Mouse (Mus musculus): ENCODE measurements around the gene Vtn. TPM values are rescaled to one million over a fixed set of nuclear protein-coding genes. Genes with fewer than 3 reads are reported as not detected.
"Not testable (repeated sequence)": the region's sequence is repeated elsewhere in the genome, so short reads cannot be mapped to it uniquely, and the experiment has no call there.

The Vtn gene
- total RNA-seq, 4 experiments from 2014 or later, result 5.7 to 11.1 (median 6.7) TPM

DNA sequence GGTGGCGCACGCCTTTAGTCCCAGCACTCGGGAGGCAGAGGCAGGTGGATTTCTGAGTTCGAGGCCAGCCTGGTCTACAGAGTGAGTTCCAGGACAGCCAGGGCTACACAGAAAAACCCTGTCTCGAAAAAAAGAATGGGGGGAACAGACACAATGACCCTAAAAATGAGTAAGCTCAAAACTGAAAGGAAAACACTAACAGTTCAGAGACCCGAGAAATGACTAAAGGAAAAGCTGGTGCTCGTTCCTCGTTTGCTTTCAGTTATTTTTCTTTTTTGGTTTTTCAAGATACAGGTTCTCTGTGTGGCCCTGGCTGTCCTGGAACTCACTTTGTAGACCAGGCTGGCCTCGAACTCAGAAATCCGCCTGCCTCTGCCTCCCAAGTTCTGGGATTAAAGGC lies 32.6 kb downstream of the Vtn start:
- DNase-seq (ENCODE audit: low spot score in 2 of 2), result not testable (repeated sequence)

DNA sequence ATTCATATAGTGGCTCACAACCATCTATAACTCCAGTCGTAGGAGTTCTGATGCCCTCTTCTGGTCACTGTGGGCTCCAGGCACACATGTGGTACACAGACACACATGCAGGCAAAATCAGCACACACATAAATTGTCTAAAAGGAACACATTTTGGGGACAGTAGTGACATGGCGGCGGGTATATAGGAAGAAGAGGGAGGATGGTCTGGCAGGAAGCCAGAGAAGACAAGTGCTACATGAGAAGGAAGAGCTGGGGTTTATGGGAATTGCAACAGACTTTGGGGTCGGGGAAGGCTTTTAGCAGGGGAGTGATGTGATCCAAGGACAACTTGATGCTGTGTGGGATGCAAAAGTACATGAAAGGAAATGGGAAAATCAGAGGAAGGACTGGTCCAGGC lies 35.6 kb downstream of the Vtn start:
- DNase-seq (ENCODE audit: low spot score in 2 of 2), result no peak

DNA sequence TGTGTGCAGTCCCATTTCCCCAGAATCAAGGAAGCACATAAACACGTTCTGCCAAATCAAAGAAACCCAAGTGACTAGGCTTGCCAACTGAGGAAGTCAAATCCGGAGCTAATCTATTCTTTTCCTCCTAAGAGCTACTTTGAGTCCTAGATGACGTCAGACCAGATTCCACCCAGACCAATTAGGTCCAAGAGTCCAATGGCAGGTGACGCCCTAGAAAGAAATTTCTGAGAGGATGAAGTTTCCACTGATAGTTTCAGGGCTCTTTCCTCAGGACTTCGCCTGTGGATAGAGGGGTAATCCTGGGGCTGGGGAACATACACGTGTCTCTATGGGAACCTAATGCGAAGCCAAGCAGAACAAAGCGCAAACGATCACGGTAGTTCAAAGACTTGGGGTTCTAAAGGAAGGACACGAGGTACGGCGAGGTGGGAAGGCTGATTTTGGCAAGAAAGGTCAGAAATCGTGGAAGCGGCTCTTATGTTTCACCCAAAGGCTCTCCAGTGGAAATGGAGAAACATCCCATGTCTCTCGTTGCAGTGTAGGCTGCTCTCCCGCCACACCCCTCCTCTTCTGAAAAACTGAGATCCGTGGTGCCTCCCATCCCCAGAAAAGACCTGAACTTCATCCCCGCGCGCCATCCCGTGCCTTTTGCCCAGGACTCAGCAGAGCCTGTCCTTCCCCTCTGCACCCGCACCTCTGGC lies 36.6 kb downstream of the Vtn start:
- DNase-seq (ENCODE audit: low spot score in 2 of 2), result no peak

DNA sequence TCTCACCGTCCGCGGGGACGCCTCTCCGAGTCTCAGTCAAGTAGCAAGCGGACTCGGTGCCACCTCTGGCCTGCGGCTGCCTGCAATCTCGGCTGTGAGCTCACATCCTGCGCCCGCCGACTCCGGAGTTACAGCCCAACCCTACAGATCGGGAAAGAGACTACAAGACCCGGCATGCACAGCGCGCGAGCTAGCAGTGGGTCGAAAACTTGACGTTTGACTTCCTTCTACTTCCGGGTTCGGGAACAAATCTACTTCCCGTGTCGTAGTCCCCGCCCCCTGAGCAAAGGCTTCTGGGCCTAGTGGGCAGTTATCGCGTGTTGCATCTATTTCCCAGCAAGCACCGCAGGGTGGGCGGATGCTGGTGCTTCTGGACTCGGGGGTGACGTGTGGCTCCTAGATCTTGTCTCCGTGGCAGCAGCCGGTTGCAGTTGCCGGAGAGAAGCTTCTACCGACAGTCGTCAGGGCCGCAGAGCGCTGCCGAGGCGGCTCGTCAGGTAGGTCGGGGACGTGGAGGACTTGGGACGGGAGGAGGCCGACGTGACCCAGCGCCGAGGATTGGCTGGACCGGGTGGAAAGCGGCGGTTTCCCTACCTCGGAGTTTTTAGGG lies 37.3 kb downstream of the Vtn start, which contains the start of the genes Tnfaip1 and Ift20:
Tnfaip1 (minus strand) TSS at position 253 of the 610 bp plus-strand sequence.
Ift20 (plus strand) TSS at position 282 of the 610 bp plus-strand sequence.
- peak; percentile 94 to 97 for DNase-seq (ENCODE audit: low spot score in 2 of 2)

DNA sequence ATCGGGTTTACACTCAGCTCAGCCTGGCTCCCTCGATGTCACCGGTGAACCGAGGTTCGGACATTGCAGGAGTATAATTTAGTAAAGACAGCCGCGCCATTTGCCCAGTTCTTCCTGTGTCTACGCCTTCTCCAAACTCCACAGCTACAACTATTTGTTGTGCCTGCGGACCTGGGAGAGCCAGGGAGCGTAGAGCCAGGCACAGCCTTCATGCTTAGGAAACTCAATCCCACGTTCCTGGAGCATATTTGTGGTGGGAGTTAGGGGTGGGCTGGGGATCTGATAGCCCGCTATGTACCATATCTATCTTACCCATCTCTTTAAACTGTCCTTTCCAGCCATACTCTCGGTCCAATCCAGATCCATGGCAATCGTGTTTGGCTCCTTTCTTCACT lies 37.8 kb downstream of the Vtn start:
- DNase-seq (ENCODE audit: low spot score in 2 of 2), result no peak

DNA sequence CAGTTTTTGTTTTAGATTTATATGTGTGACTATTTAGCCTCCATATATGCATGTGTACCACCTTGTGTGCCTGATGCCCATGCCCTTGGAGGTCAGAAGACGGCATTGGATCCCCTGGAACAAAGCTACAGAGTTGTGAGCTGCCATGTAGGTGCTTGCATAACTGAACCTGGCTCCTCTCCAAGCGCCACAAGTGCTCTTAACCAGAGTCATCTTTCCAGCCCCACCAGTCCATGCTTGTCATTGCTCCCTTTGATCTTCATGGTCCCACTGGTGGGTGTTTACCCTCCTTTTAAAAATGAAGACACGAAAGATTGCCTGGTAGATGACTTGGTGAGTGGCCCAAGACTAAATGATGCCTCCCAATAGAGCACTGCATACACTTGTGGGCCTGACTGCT lies 41.5 kb downstream of the Vtn start:
- no peak for DNase-seq (ENCODE audit: low spot score in 2 of 2)

DNA sequence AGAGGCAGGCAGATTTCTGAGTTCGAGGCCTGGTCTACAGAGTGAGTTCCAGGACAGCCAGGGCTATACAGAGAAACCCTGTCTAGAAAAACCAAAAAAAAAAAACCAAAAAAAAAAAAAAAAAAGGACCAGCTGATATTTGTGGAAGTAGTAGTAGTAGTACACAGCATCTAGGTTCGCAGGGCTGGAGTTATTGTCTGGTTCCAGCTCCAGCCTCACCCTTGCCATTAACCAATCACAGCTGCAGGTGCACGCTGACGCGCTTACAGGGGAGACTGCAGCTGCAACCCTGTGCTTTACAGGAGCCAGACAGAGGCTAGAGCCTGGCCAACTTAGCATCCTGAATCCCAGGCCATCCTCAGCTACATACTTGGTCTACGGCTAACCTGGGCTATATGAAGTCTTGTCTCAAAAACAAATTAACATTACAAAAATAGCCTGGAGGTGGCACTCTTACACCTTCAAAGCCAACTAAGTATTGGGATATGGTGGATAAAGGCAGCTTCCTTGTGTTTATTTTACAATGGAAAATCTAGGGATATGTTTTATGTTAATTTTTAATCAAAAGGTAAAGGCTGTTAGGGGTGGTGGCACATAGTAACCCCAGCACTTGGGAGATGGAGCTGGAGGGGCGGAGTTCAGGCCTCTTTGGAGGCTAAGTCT lies 45.7 kb downstream of the Vtn start:
- no peak for DNase-seq (ENCODE audit: low spot score in 2 of 2)

DNA sequence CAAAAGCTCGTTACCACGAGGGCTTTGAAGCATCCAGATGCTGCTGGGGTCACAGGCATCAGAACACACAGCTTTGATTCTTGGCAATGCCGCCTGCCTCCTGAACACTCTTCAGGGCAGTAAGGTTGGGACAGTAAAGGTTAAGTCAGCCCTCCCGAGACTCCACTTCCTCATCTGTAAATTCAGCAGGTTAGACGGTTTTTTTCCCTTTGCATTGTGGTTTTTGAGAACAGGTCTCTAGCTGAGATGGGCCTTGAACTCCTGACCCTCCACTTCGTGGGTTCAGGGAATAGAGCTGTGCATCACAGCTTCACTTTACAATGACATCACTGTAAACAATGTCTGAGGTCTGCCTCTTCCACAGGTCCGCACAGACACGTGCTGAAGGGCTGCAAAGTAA lies 46.3 kb downstream of the Vtn start:
- no peak for DNase-seq (ENCODE audit: low spot score in 2 of 2)

DNA sequence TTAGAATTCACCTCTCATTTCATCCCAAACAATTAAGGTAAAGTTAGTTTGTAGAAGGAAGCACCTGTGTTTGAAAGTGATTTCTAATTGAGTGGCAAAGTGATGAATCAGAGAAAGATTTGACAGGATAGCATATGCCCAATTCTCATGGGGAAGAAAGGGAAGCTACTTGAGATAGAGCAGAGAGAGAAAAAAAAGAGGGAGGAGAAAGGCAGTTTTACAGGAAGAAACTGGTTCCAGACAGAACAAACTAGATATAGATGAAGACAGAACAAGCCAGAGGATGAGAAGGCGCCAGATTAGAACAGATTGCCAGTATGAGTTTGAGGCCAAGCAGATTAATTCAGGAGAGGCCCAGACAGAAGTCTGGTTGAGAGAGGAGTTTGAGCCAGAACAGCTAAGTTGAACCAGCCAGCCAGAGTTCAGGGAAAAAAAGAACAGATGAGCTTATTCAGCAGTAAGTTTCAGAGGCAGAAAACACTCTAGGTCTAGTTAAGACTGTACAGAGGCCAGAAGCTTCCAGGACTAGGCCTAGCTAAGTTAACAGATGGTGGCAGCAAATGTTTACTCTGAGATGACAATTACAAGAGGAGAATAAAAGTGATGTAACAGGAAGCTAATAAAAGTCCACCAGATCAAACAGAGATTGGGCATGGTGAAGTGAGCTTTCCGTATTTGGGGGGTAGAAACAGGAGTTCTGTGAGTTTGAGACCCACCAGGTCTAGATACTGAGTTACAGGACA lies 49.0 kb downstream of the Vtn start:
- DNase-seq (ENCODE audit: low spot score in 2 of 2), result no peak

DNA sequence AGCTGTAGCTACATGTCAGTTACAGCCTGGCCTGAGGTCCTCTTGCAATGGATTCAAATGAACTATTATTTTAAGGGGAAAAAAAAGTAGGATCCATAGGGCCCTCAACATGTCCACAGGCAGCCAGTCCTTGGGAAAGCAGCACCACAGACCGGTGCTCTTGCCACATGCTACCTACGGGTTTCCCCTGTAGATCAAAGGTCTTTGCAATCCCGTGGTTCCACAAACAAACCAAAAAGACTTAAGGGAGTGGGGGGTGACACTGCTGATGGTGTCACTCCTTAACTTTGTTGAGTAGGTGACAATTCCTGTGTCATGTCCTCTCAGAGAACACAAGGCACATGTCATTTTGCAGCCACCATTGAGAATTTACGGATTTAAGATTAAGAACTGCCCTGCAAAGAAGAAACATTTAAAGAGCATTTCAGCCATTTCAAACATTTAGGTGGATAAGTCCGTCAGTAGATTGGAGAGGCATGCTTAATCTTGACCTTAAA lies 50.6 kb downstream of the Vtn start:
- DNase-seq (ENCODE audit: low spot score in 2 of 2), result no peak

DNA sequence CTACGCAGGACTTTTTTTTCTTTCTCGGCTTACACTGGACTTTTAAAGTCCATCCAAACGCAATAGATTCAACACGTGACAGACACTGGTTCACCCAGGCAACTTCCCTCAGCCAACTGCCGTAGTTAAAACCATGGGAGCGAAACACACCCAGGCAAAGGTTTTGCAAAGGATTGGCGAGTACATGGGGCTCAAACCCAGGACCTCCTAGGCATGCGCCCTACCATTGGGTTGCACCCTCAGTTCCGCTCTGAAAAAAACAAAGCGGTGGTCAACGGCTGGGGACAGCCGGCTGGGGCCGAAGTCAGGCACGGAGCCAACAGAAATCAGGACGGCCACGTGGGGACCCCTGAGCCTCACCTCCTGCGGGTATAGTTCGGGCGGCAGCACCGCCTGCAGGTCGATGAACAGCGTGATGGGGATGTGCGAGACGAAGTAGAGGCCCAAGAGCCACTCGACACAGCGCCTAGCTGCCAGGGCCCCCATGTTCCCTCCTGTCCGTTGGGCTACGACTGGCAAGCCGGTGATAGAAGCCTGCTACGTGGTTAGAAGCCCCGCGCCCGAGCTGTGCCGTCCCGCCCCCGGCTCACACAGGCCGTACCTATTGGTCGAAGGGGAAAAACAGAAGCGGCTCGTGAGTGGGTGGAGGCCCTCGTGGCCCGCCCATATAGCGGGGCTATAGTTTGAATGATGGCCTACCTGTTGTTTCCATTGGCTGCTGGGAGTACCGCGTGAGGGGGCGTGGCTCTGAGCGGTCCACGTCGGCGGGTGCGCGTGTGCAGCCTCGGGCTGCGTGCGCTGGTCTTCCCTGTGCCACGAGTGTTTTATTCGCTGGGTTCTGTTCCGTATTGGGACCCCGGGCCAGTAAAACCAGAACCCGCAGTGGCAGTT lies 51.5 kb downstream of the Vtn start, which contains the start of gene Tmem97:
Tmem97 (minus strand) TSS at position 610 of the 891 bp plus-strand sequence.
- DNase-seq (ENCODE audit: low spot score in 2 of 2), result peak; percentile 94 to 95

DNA sequence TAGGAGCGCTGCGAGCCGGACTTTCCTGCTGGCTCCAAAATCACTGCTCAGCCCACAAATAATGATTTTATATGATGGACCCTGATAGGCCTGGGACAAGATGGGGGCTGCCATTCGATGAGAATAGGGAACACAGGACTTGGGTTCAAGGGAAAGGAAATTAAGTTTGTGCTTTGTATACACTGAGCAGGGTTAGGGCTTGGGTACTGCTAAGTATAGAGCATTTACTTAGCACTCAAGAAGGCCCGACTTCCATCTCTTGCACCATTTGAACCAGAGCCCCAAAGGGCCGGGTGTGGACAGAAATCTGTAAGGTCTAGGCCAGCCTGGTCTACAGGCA lies 52.1 kb downstream of the Vtn start:
- no peak for DNase-seq (ENCODE audit: low spot score in 2 of 2)

Other genes with a start within 250 kb of the Vtn start
- 100 to 1,000 TPM; 211 to 289 (median 233) TPM for gene 2610507B11Rik, start 237.3 kb upstream of the Vtn start, total RNA-seq (2022)
- under 1 TPM; 0.13 to 0.49 (median 0.16) TPM for gene BC030499, start 208.2 kb upstream of the Vtn start, total RNA-seq (2022)
- gene Spag5, start 197.6 kb upstream of the Vtn start, total RNA-seq (2022), result 1 to 10 TPM; 2.2 to 2.8 (median 2.6) TPM
- gene Aldoc, start 176.1 kb upstream of the Vtn start, total RNA-seq (2022), result 1 to 10 TPM; 1.5 to 2.2 (median 1.7) TPM
- 10 to 100 TPM; 19.1 to 25.1 (median 21.3) TPM for gene Pigs, start 170.7 kb upstream of the Vtn start, total RNA-seq (2022)
- gene Unc119, start 155.6 kb upstream of the Vtn start, total RNA-seq (2022), result 10 to 100 TPM in 1 of 4 experiments, 1 to 10 TPM in 3; 5.3 to 14.9 (median 8.4) TPM
- gene Foxn1, start 112.5 kb upstream of the Vtn start, total RNA-seq (2022), result not detected
- not detected for gene Slc13a2, start 76.9 kb upstream of the Vtn start, total RNA-seq (2022)
- gene Slc46a1, start 33.4 kb upstream of the Vtn start, total RNA-seq (2022), result under 1 TPM; 0.47 to 0.56 (median 0.50) TPM
- gene Sarm1, start 1.3 kb upstream of the Vtn start, total RNA-seq (2022), result under 1 TPM; 0.40 to 0.77 (median 0.49) TPM
- not detected for gene Sebox, start 4.4 kb downstream of the Vtn start, total RNA-seq (2022)
- gene Tmem199, start 13.1 kb downstream of the Vtn start, total RNA-seq (2022), result 10 to 100 TPM; 11.0 to 16.0 (median 14.4) TPM
- gene Poldip2, start 13.1 kb downstream of the Vtn start, total RNA-seq (2022), result 100 to 1,000 TPM in 1 of 4 experiments, 10 to 100 TPM in 3; 95.0 to 105 (median 98.5) TPM
- 10 to 100 TPM; 44.2 to 54.5 (median 48.9) TPM for gene Tnfaip1, start 37.2 kb downstream of the Vtn start, total RNA-seq (2022)
- gene Ift20, start 37.3 kb downstream of the Vtn start, total RNA-seq (2022), result 10 to 100 TPM; 12.7 to 21.1 (median 17.3) TPM
- gene Tmem97, start 51.7 kb downstream of the Vtn start, total RNA-seq (2022), result 1 to 10 TPM; 1.2 to 1.6 (median 1.5) TPM
- 10 to 100 TPM in 1 of 4 experiments, 1 to 10 TPM in 3; 7.7 to 10.8 (median 8.9) TPM for gene Nlk, start 198.3 kb downstream of the Vtn start, total RNA-seq (2022)

Data from gastrocnemius, adult 8-10 months (tissue).